Mouse (Mus musculus) MEL (cell line): ENCODE results near the gene Atg4a-ps. TPM values are rescaled to one million over a fixed set of nuclear protein-coding genes. Genes with fewer than 3 reads are reported as not detected.

Experiments used
- DNase-seq: peaks from one replicate; pipeline ENCODE4 v3.0.0; 2011; ENCODE audit warnings: low read depth, low spot score
- H3K27ac ChIP-seq: 2 replicates; pipeline ENCODE4 v1.5.1; 2012; ENCODE audit warnings: low read depth, mild to moderate bottlenecking, control low read depth, low read length, moderate library complexity; ENCODE audit not compliant: control insufficient read depth
- H3K27me3 ChIP-seq, 2 experiments: fragments of 150-350 bp in 1 of 2; sonication (generic) in 1 of 2; 2 replicates each; pipeline ENCODE4 v1.6.1; 2012; ENCODE audit warnings: low read length in 2 of 2, mild to moderate bottlenecking in 2 of 2, improper control_type of control experiment in 1 of 2, moderate library complexity in 1 of 2; ENCODE audit not compliant: insufficient read depth in 2 of 2, control insufficient read depth in 1 of 2
- H3K36me3 ChIP-seq, 2 experiments: 2 replicates each; pipeline ENCODE4 v1.6.1; 2012 to 2014; ENCODE audit warnings: low read length in 2 of 2, improper control_type of control experiment in 1 of 2, inconsistent platforms in 1 of 2, mild to moderate bottlenecking in 1 of 2; ENCODE audit not compliant: insufficient read depth in 2 of 2, control insufficient read depth in 1 of 2
- H3K4me1 ChIP-seq, 2 experiments: fragments of 150-350 bp in 1 of 2; sonication (generic) in 1 of 2; 2 replicates each; pipeline ENCODE4 v1.6.1; 2012; ENCODE audit warnings: low read length in 2 of 2, improper control_type of control experiment in 1 of 2, mild to moderate bottlenecking in 1 of 2; ENCODE audit not compliant: insufficient read depth in 2 of 2, control insufficient read depth in 1 of 2
- H3K4me3 ChIP-seq, 2 experiments: fragments of 150-350 bp in 1 of 2; sonication (generic) in 1 of 2; 2 replicates each; pipeline ENCODE4 v1.5.1; 2012; ENCODE audit warnings: low read depth in 2 of 2, low read length in 2 of 2, mild to moderate bottlenecking in 2 of 2, moderate library complexity in 2 of 2, control low read depth in 1 of 2, improper control_type of control experiment in 1 of 2; ENCODE audit not compliant: control insufficient read depth in 1 of 2, insufficient read depth in 1 of 2
- H3K79me2 ChIP-seq: 2 replicates; pipeline ENCODE4 v1.6.1; 2012; ENCODE audit warnings: mild to moderate bottlenecking, low read length, moderate library complexity; ENCODE audit not compliant: control insufficient read depth, poor library complexity, insufficient read depth
- H3K9ac ChIP-seq: 2 replicates; pipeline ENCODE4 v1.6.1; 2012; ENCODE audit warnings: low read depth, mild to moderate bottlenecking, control low read depth, low read length, moderate library complexity; ENCODE audit not compliant: control insufficient read depth, poor library complexity, severe bottlenecking
- H3K9me3 ChIP-seq: fragments of 150-350 bp; sonication (generic); replicated peaks from 2 replicates; pipeline ENCODE4 v1.6.1; 2012; ENCODE audit warnings: mild to moderate bottlenecking, low read length, improper control_type of control experiment, moderate library complexity; ENCODE audit not compliant: insufficient read depth
- BHLHE40 ChIP-seq: IDR thresholded peaks from 2 replicates; pipeline ENCODE4 v1.6.1; 2012; ENCODE audit warnings: low read depth, mild to moderate bottlenecking, inconsistent platforms, low read length, improper control_type of control experiment, borderline replicate concordance
- CHD2 ChIP-seq: IDR thresholded peaks from 2 replicates; pipeline ENCODE4 v1.6.1; 2011; ENCODE audit warnings: low read length, improper control_type of control experiment
- CTCF ChIP-seq, 3 experiments: IDR thresholded peaks in 2 of 3; conservative IDR thresholded peaks in 1 of 3; 2 replicates each; pipeline ENCODE4 v1.5.1; 2011 to 2012; ENCODE audit warnings: low read length in 3 of 3, low read depth in 2 of 3, mild to moderate bottlenecking in 2 of 3, improper control_type of control experiment in 1 of 3, inconsistent platforms in 1 of 3, mixed read lengths in 1 of 3, moderate library complexity in 1 of 3; ENCODE audit not compliant: control insufficient read depth in 1 of 3, insufficient read depth in 1 of 3, poor library complexity in 1 of 3, severe bottlenecking in 1 of 3
- EP300 ChIP-seq, 2 experiments: IDR thresholded peaks; 2 replicates each; pipeline ENCODE4 v1.6.1; 2011; ENCODE audit warnings: improper control_type of control experiment in 2 of 2, low read length in 2 of 2, low read depth in 1 of 2, mild to moderate bottlenecking in 1 of 2
- GATA1 ChIP-seq: IDR thresholded peaks from 2 replicates; pipeline ENCODE4 v1.6.1; 2011; ENCODE audit warnings: low read depth, low read length, improper control_type of control experiment
- KAT2A ChIP-seq: conservative IDR thresholded peaks from 2 replicates; pipeline ENCODE4 v1.6.1; 2012; ENCODE audit warnings: low read depth, low read length, improper control_type of control experiment, inconsistent platforms
- MAX ChIP-seq: IDR thresholded peaks from 2 replicates; pipeline ENCODE4 v1.6.1; 2011; ENCODE audit warnings: low read length, improper control_type of control experiment
- MXI1 ChIP-seq: IDR thresholded peaks from 2 replicates; pipeline ENCODE4 v1.6.1; 2011; ENCODE audit warnings: mild to moderate bottlenecking, low read depth, low read length, improper control_type of control experiment
- MYC ChIP-seq: IDR thresholded peaks from 2 replicates; pipeline ENCODE4 v1.6.1; 2011; ENCODE audit warnings: low read depth, mild to moderate bottlenecking, low read length, improper control_type of control experiment, moderate library complexity
- POLR2A ChIP-seq, 2 experiments: IDR thresholded peaks; 2 replicates each; pipeline ENCODE4 v1.6.1; 2011 to 2012; ENCODE audit warnings: low read length in 2 of 2, mild to moderate bottlenecking in 2 of 2, control low read depth in 1 of 2, improper control_type of control experiment in 1 of 2, low read depth in 1 of 2, moderate library complexity in 1 of 2; ENCODE audit not compliant: control insufficient read depth in 1 of 2, insufficient read depth in 1 of 2, poor library complexity in 1 of 2
- POLR2AphosphoS2 ChIP-seq: IDR thresholded peaks from 2 replicates; pipeline ENCODE4 v1.6.1; 2011; ENCODE audit warnings: low read length, improper control_type of control experiment
- RAD21 ChIP-seq: IDR thresholded peaks from 2 replicates; pipeline ENCODE4 v1.6.1; 2011; ENCODE audit warnings: mild to moderate bottlenecking, low read depth, low read length, improper control_type of control experiment
- SIN3A ChIP-seq: IDR thresholded peaks from 2 replicates; pipeline ENCODE4 v1.6.1; 2012; ENCODE audit warnings: low read length, improper control_type of control experiment, inconsistent platforms
- TAL1 ChIP-seq: IDR thresholded peaks from 2 replicates; pipeline ENCODE4 v1.6.1; 2012; ENCODE audit warnings: mild to moderate bottlenecking, inconsistent platforms, low read length, moderate library complexity, mixed read lengths
- TCF12 ChIP-seq: IDR thresholded peaks from 2 replicates; pipeline ENCODE4 v1.6.1; 2014; ENCODE audit warnings: low read depth, mild to moderate bottlenecking, inconsistent platforms, low read length, improper control_type of control experiment, moderate library complexity
- UBTF ChIP-seq: IDR thresholded peaks from 2 replicates; pipeline ENCODE4 v1.6.1; 2012; ENCODE audit warnings: low read depth, mild to moderate bottlenecking, inconsistent platforms, low read length, improper control_type of control experiment, moderate library complexity, borderline replicate concordance; ENCODE audit not compliant: insufficient read depth
- USF1 ChIP-seq: IDR thresholded peaks from 2 replicates; pipeline ENCODE4 v1.6.1; 2014; ENCODE audit warnings: low read depth, mild to moderate bottlenecking, inconsistent platforms, low read length, improper control_type of control experiment, moderate library complexity
- ZC3H11A ChIP-seq: IDR thresholded peaks from 2 replicates; pipeline ENCODE4 v1.6.1; 2012; ENCODE audit warnings: low read depth, mild to moderate bottlenecking, inconsistent platforms, low read length, improper control_type of control experiment
- ZKSCAN1 ChIP-seq: IDR thresholded peaks from 2 replicates; pipeline ENCODE4 v1.6.1; 2012; ENCODE audit warnings: low read depth, mild to moderate bottlenecking, inconsistent platforms, low read length, improper control_type of control experiment, moderate library complexity
- ZNF384 ChIP-seq: IDR thresholded peaks from 2 replicates; pipeline ENCODE4 v1.6.1; 2012; ENCODE audit warnings: low read depth, mild to moderate bottlenecking, inconsistent platforms, low read length, improper control_type of control experiment
- polyA plus RNA-seq, 2 experiments: library from polyadenylated mRNA; stranded (reverse) in 1 of 2; unstranded in 1 of 2; fragments of >175 nt in 1 of 2; fragments of >200 nt in 1 of 2; gene quantifications; 2 replicates each; pipeline versions ENCODE4 v1.2.1 to v1.2.4; 2012; ENCODE audit warnings: low replicate concordance in 2 of 2, low read depth in 1 of 2; ENCODE audit not compliant: insufficient read length in 2 of 2, insufficient read depth in 1 of 2, missing spikeins in 1 of 2
- total RNA-seq: library from RNA; depleted of rRNA; stranded (reverse); fragments of 300-350 nt; gene quantifications from 2 replicates; pipeline ENCODE4 v1.2.3, GENCODE M21; 2012; rRNA removed

The Atg4a-ps gene
- total and polyA plus RNA-seq, 3 experiments, result 0.81 to 3.4 TPM; not detected in 1

DNA sequence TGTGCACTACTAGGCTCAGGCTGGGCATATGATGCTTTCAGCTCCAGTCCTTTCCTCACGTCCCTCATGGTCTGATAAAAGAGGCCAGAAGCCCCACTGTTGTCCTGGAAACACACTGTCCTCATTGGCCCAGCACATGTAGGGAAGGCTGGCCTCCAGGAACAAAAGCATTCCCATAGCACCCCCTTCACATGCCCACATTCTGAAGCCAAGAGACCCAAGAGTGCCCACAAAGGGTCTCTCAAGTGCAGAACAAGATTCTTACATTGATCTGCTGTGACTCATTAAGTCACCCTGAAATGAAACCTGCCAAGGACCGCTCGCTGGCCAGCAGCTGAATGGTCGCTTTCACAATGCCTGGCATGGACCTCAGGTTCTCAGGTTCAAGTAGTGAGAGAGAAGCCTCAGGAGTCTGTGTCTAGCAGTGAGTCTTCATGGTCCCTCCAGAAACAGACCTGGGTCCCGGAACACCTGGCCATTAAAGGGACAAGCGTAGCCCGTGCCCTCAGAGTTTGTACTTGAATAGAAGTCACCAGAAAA lies 50.5 kb downstream of the Atg4a-ps start:
- Histone ChIP-seq H3K27ac (no peak overlapping the region), H3K27me3 (peaks cover 0 to 2% of the 10 kb centered on the region in 2 experiments; a peak in 1 of 4 replicates), H3K36me3 (no peaks in the 10 kb centered on the region; a peak in 1 of 4 replicates), H3K9me3 (no peaks in the 10 kb centered on the region), H3K4me1 (0 out of 4 replicates have a peak, but pooled peaks cover 0 to 3% of the 10 kb centered on the region in 2 experiments), H3K79me2 (no peaks in the 10 kb centered on the region)
- DNase-seq, result no peak
- TF ChIP-seq ZKSCAN1, result no peak
- no peak for TF ChIP-seq RAD21
- TF ChIP-seq USF1, result no peak
- TF ChIP-seq ZNF384, result no peak
- no peak for TF ChIP-seq CTCF (IDR thresholded peaks at IDR 0.05 in 2 of 3, conservative IDR thresholded peaks at IDR 0.05 in 1 of 3; ENCODE audit: control insufficient read depth in 1 of 3, insufficient read depth in 1 of 3, low read depth in 2 of 3, low read length in 3 of 3, poor library complexity in 1 of 3, severe bottlenecking in 1 of 3)
- TF ChIP-seq TAL1, result no peak
- no peak for TF ChIP-seq MAX
- TF ChIP-seq UBTF, result no peak
- TF ChIP-seq TCF12, result no peak
- TF ChIP-seq EP300 (IDR thresholded peaks at IDR 0.05; ENCODE audit: low read depth in 1 of 2, low read length in 2 of 2), result no peak
- TF ChIP-seq POLR2AphosphoS2, result no peak
- TF ChIP-seq SIN3A, result no peak
- TF ChIP-seq GATA1, result no peak
- TF ChIP-seq KAT2A, result no peak
- TF ChIP-seq BHLHE40, result no peak
- TF ChIP-seq MXI1, result no peak
- TF ChIP-seq MYC, result no peak
- no peak for TF ChIP-seq POLR2A (IDR thresholded peaks at IDR 0.05; ENCODE audit: control insufficient read depth in 1 of 2, insufficient read depth in 1 of 2, low read depth in 1 of 2, low read length in 2 of 2, poor library complexity in 1 of 2)
- no peak for TF ChIP-seq ZC3H11A
- TF ChIP-seq CHD2, result no peak
- TF ChIP-seq, all 39 proteins: peak for 0
- Histone ChIP-seq H3K4me3 (no peak overlapping the region), H3K9ac (no peak overlapping the region)

Other genes with a start within 250 kb of the Atg4a-ps start
- 0.04 TPM in 1 of 2 replicates, not detected in the other for gene Syt6, start 70.8 kb downstream of the Atg4a-ps start, total RNA-seq
- gene Syt6, start 70.8 kb downstream of the Atg4a-ps start, polyA plus RNA-seq, result not detected
- gene Olfml3, start 91.9 kb upstream of the Atg4a-ps start, total RNA-seq, result 0.03 and 0.08 TPM in 2 replicates
- gene Olfml3, start 91.9 kb upstream of the Atg4a-ps start, polyA plus RNA-seq, result under 1 TPM in 1 of 2 experiments, not detected in 1; 0.18 TPM
- not detected in 2 replicates for gene Gm10964, start 93.3 kb upstream of the Atg4a-ps start, total RNA-seq
- gene Gm10964, start 93.3 kb upstream of the Atg4a-ps start, polyA plus RNA-seq, result not detected
- 16.7 and 17.8 TPM in 2 replicates for gene Hipk1, start 145.5 kb upstream of the Atg4a-ps start, total RNA-seq
- gene Hipk1, start 145.5 kb upstream of the Atg4a-ps start, polyA plus RNA-seq, result 10 to 100 TPM in 1 of 2 experiments, not detected in 1; 28.7 TPM
- gene Dclre1b, start 163.4 kb upstream of the Atg4a-ps start, total RNA-seq, result 9.8 and 11.2 TPM in 2 replicates
- gene Dclre1b, start 163.4 kb upstream of the Atg4a-ps start, polyA plus RNA-seq, result 10 to 100 TPM in 1 of 2 experiments, not detected in 1; 25.3 TPM
- gene Ap4b1, start 163.5 kb upstream of the Atg4a-ps start, total RNA-seq, result 14.2 and 15.1 TPM in 2 replicates
- gene Ap4b1, start 163.5 kb upstream of the Atg4a-ps start, polyA plus RNA-seq, result 10 to 100 TPM in 1 of 2 experiments, not detected in 1; 20.2 TPM
- 0.50 TPM in 1 of 2 replicates, not detected in the other for gene Gm43064, start 163.5 kb upstream of the Atg4a-ps start, total RNA-seq
- under 1 TPM in 1 of 2 experiments, not detected in 1; 0.14 TPM for gene Gm43064, start 163.5 kb upstream of the Atg4a-ps start, polyA plus RNA-seq
- not detected in 2 replicates for gene Bcl2l15, start 186.5 kb upstream of the Atg4a-ps start, total RNA-seq
- under 1 TPM in 1 of 2 experiments, not detected in 1; 0.11 TPM for gene Bcl2l15, start 186.5 kb upstream of the Atg4a-ps start, polyA plus RNA-seq
- gene Ptpn22, start 213.7 kb upstream of the Atg4a-ps start, total RNA-seq, result 0.10 TPM in 1 of 2 replicates, not detected in the other
- under 1 TPM in 1 of 2 experiments, not detected in 1; 0.06 TPM for gene Ptpn22, start 213.7 kb upstream of the Atg4a-ps start, polyA plus RNA-seq